21 mouse cellular contexts compared by ENCODE assay signal in genomic region chr12:9513926-9514325, GRCm38 (mm10). TPM values are rescaled to one million over a fixed set of nuclear protein-coding genes. Genes with fewer than 3 reads are reported as not detected.
DNase-seq lines count a peak whose midpoint lies in the region; ATAC-seq and TF ChIP-seq lines count a peak whose summit lies in the region.
"Had no signal": no experiment of that assay in that cellular context is flagged by ENCODE, and none has a peak within 500 bp of the region (broad histone marks: within the 10 kb centered on the region; RNA-seq: fewer than 3 reads in every experiment).

No protein-coding gene starts in this region.

- no peak for ATAC-seq in embryonic facial prominence, embryonic 13.5 days (ENCODE audit: insufficient number of reproducible peaks, insufficient read depth, low FRiP score, low TSS enrichment, low read depth)
- 0 out of 2 replicates have a peak, but pooled peaks have one; percentile 41 for ATAC-seq in lung, embryonic 16.5 days (ENCODE audit: low read depth)
- peak; percentile 26; the same call in 1 of the 2 replicates for ATAC-seq in embryonic facial prominence, embryonic 14.5 days (ENCODE audit: low read depth)
- ATAC-seq: CD4-positive, CD25-positive, alpha-beta regulatory T cell, adult 4 months; forebrain, embryonic 15.5 days; hindbrain, embryonic 16.5 days had no signal

- no peaks in the 10 kb centered on the region for H3K36me3 ChIP-seq in embryonic facial prominence, embryonic 13.5 days
- H3K36me3 ChIP-seq in embryonic facial prominence, embryonic 10.5 days (replicated peaks), result no peaks in the 10 kb centered on the region
- H3K36me3 ChIP-seq in lung, embryonic 16.5 days (ENCODE audit: control insufficient read depth, insufficient read depth, low read length), result no peaks in the 10 kb centered on the region
- H3K36me3 ChIP-seq in embryonic facial prominence, embryonic 14.5 days (ENCODE audit: control insufficient read depth, insufficient read depth, low read length), result no peaks in the 10 kb centered on the region
- no peaks in the 10 kb centered on the region for H3K36me3 ChIP-seq in kidney, adult 2 months (ENCODE audit: control insufficient read depth, insufficient read depth, low read length)
- H3K36me3 ChIP-seq: forebrain, embryonic 15.5 days; G1E; hindbrain, embryonic 12.5 days had no signal

- peak overlapping the region; percentile 9; the same call in 1 of the 2 replicates for H3K4me2 ChIP-seq in embryonic facial prominence, embryonic 13.5 days
- 0 out of 2 replicates have a peak overlapping the region, but pooled peaks have one; percentile 18 for H3K4me2 ChIP-seq in lung, embryonic 16.5 days (ENCODE audit: low read depth, low read length)
- H3K4me2 ChIP-seq in embryonic facial prominence, embryonic 14.5 days (ENCODE audit: low read depth, low read length), result no peak overlapping the region
- H3K4me2 ChIP-seq: forebrain, embryonic 15.5 days; hindbrain, embryonic 12.5 days had no signal

- no peak overlapping the region for H3K9ac ChIP-seq in embryonic facial prominence, embryonic 13.5 days
- no peak overlapping the region for H3K9ac ChIP-seq in lung, embryonic 16.5 days (ENCODE audit: low read length)
- no peak overlapping the region for H3K9ac ChIP-seq in embryonic facial prominence, embryonic 14.5 days (ENCODE audit: low read depth, low read length)
- H3K9ac ChIP-seq: forebrain, embryonic 15.5 days; hindbrain, embryonic 12.5 days had no signal

- no peak for TF ChIP-seq POLR2A in lung, adult 2 months (IDR thresholded peaks at IDR 0.05; ENCODE audit: borderline replicate concordance, extremely low read depth, low read depth, low read length)
- TF ChIP-seq POLR2A in kidney, adult 2 months (IDR thresholded peaks at IDR 0.05; ENCODE audit: low read depth, low read length), result no peak

- DNase-seq in embryonic facial prominence, embryonic 10.5 days (ENCODE audit: low spot score), result no peak
- no peak for DNase-seq in lung, adult 2 months
- peak; percentile 63 for DNase-seq in embryonic facial prominence, embryonic 14.5 days (ENCODE audit: low spot score)
- DNase-seq in layer of hippocampus, postnatal 25 days (ENCODE audit: extremely low spot score in 1 of 2, low spot score in 1 of 2), result no peak
- DNase-seq in kidney, adult 2 months, result no peak
- DNase-seq: adrenal gland, postnatal 14 days; B cell, adult 2 months; cerebellum, adult 11-12 months; cerebellum, adult 9-10 months; cerebellum, postnatal 25 days; gastrocnemius, postnatal 36 days; heart, adult 11 months; heart, postnatal 10 days; heart, postnatal 4 days had no signal

- no peak overlapping the region for H3K4me3 ChIP-seq in embryonic facial prominence, embryonic 13.5 days
- H3K4me3 ChIP-seq in embryonic facial prominence, embryonic 10.5 days, result no peak overlapping the region
- no peak overlapping the region for H3K4me3 ChIP-seq in lung, embryonic 16.5 days (ENCODE audit: low read length)
- H3K4me3 ChIP-seq in lung, adult 2 months (replicated peaks; ENCODE audit: extremely low read depth, low read depth, low read length), result no peak overlapping the region
- no peak overlapping the region for H3K4me3 ChIP-seq in embryonic facial prominence, embryonic 14.5 days (ENCODE audit: low read depth, low read length)
- no peak overlapping the region for H3K4me3 ChIP-seq in kidney, adult 2 months (ENCODE audit: insufficient read depth, low read depth, low read length)
- H3K4me3 ChIP-seq: forebrain, embryonic 15.5 days; hindbrain, embryonic 12.5 days had no signal

- no peaks in the 10 kb centered on the region for H3K27me3 ChIP-seq in embryonic facial prominence, embryonic 13.5 days
- H3K27me3 ChIP-seq in embryonic facial prominence, embryonic 10.5 days (replicated peaks; ENCODE audit: low read depth, poor library complexity, severe bottlenecking), result no peaks in the 10 kb centered on the region
- H3K27me3 ChIP-seq in lung, embryonic 16.5 days (ENCODE audit: control insufficient read depth, insufficient read depth, low read depth, low read length), result no peaks in the 10 kb centered on the region
- no peaks in the 10 kb centered on the region for H3K27me3 ChIP-seq in embryonic facial prominence, embryonic 14.5 days (replicated peaks; ENCODE audit: control insufficient read depth, insufficient read depth, low read length)
- H3K27me3 ChIP-seq in kidney, adult 2 months (replicated peaks; ENCODE audit: control insufficient read depth, insufficient read depth, low read length), result no peaks in the 10 kb centered on the region
- H3K27me3 ChIP-seq: forebrain, embryonic 15.5 days; hindbrain, embryonic 12.5 days had no signal

- H3K9me3 ChIP-seq in embryonic facial prominence, embryonic 13.5 days, result no peaks in the 10 kb centered on the region
- no peaks in the 10 kb centered on the region for H3K9me3 ChIP-seq in embryonic facial prominence, embryonic 10.5 days
- no peaks in the 10 kb centered on the region for H3K9me3 ChIP-seq in lung, embryonic 16.5 days (ENCODE audit: control insufficient read depth, low read length)
- H3K9me3 ChIP-seq in embryonic facial prominence, embryonic 14.5 days (ENCODE audit: control insufficient read depth, low read length), result no peaks in the 10 kb centered on the region
- H3K9me3 ChIP-seq: forebrain, embryonic 15.5 days; hindbrain, embryonic 12.5 days had no signal

- no peak overlapping the region for H3K27ac ChIP-seq in embryonic facial prominence, embryonic 13.5 days
- no peak overlapping the region for H3K27ac ChIP-seq in embryonic facial prominence, embryonic 10.5 days (replicated peaks)
- H3K27ac ChIP-seq in lung, embryonic 16.5 days (ENCODE audit: low read length), result peak overlapping the region; percentile 47; the same call in 1 of the 2 replicates
- H3K27ac ChIP-seq in embryonic facial prominence, embryonic 14.5 days (replicated peaks; ENCODE audit: low read depth, low read length), result 0 out of 2 replicates have a peak overlapping the region, but pooled peaks have one; percentile 3
- no peak overlapping the region for H3K27ac ChIP-seq in kidney, adult 2 months (ENCODE audit: insufficient read depth, low read depth, low read length)
- H3K27ac ChIP-seq: forebrain, embryonic 15.5 days; hindbrain, embryonic 12.5 days had no signal

- WGBS in embryonic facial prominence, embryonic 13.5 days, result 51% methylated on average over 5 of the region's 5 CpGs
- WGBS in embryonic facial prominence, embryonic 10.5 days, result 75% methylated on average over 5 of the region's 5 CpGs
- 58% methylated on average over 5 of the region's 5 CpGs for WGBS in lung, embryonic 16.5 days
- 58% methylated on average over 5 of the region's 5 CpGs for WGBS in lung, adult 2 months
- 45% methylated on average over 5 of the region's 5 CpGs for WGBS in embryonic facial prominence, embryonic 14.5 days
- 69% methylated on average over 5 of the region's 5 CpGs for WGBS in kidney, adult 2 months

- TF ChIP-seq CTCF in lung, adult 2 months (IDR thresholded peaks at IDR 0.05; ENCODE audit: insufficient read depth, low read length), result no peak
- TF ChIP-seq CTCF in kidney, adult 2 months (conservative IDR thresholded peaks at IDR 0.05; ENCODE audit: insufficient read depth, insufficient read length, low read depth, low read length), result no peak

- peaks cover 3% of the 10 kb centered on the region; the same call in 1 of the 2 replicates for H3K4me1 ChIP-seq in embryonic facial prominence, embryonic 13.5 days
- no peaks in the 10 kb centered on the region for H3K4me1 ChIP-seq in embryonic facial prominence, embryonic 10.5 days
- H3K4me1 ChIP-seq in lung, embryonic 16.5 days (replicated peaks; ENCODE audit: control insufficient read depth, insufficient read depth, low read length), result peaks cover 3% of the 10 kb centered on the region; the same call in 1 of the 2 replicates
- no peaks in the 10 kb centered on the region for H3K4me1 ChIP-seq in lung, adult 2 months (ENCODE audit: control insufficient read depth, insufficient read depth, low read length)
- H3K4me1 ChIP-seq in embryonic facial prominence, embryonic 14.5 days (ENCODE audit: control insufficient read depth, insufficient read depth, low read length), result peaks cover 7% of the 10 kb centered on the region
- H3K4me1 ChIP-seq in kidney, adult 2 months (ENCODE audit: control insufficient read depth, insufficient read depth, low read length), result no peaks in the 10 kb centered on the region
- H3K4me1 ChIP-seq: forebrain, embryonic 15.5 days; hindbrain, embryonic 12.5 days had no signal

RNA-seq across cellular contexts. Expression of gene Osr1, which starts 56.0 kb away (rescaled TPM):
- polyA plus RNA-seq in embryonic facial prominence, embryonic 13.5 days (2015; fragmentation: Nextera tagmentation; extraction: Ambion mirVana), result 165 TPM in 2 replicates
- polyA plus RNA-seq in embryonic facial prominence, embryonic 10.5 days (2016; fragmentation: Nextera tagmentation; extraction: Ambion mirVana), result 13.8 and 23.6 TPM in 2 replicates
- polyA plus RNA-seq in lung, embryonic 16.5 days (2015; fragmentation: Nextera tagmentation; extraction: Ambion mirVana), result 18.1 and 20.7 TPM in 2 replicates
- 28.3 and 34.2 TPM in 2 replicates for polyA plus RNA-seq in lung, adult 2 months (2012; rRNA removed)
- polyA plus RNA-seq in embryonic facial prominence, embryonic 14.5 days (2014; fragmentation: Nextera tagmentation; extraction: Ambion mirVana), result 66.1 and 88.3 TPM in 2 replicates
- 1 to 10 TPM; 3.0 to 4.4 TPM for total RNA-seq in layer of hippocampus, postnatal 25 days (2021)
- 4.0 and 5.3 TPM in 2 replicates for polyA plus RNA-seq in kidney, adult 2 months (2012; rRNA removed)
- total RNA-seq: G1E had no signal
- polyA plus RNA-seq: CD4-positive, CD25-positive, alpha-beta regulatory T cell, adult 4 months; G1E had no signal

Comparison
In these comparisons a context has a peak if more than half of its experiments do, and no peak if none do; other contexts are left out.
1. H3K27ac ChIP-seq: peak in lung, embryonic 16.5 days (single experiment) and embryonic facial prominence, embryonic 14.5 days (single experiment); none in embryonic facial prominence, embryonic 13.5 days (single experiment), embryonic facial prominence, embryonic 10.5 days (single experiment) and kidney, adult 2 months (single experiment).